Mouse (Mus musculus): Measurements from ENCODE around the gene Eml4.

GRCm38 (mm10) chr17:83367387-83367786, 16.7 kb downstream of the Eml4 start:
- TF ChIP-seq CTCF (IDR thresholded peaks at IDR 0.05; ENCODE audit: extremely low read depth, insufficient read depth, low read length) (no peak), POLR2A (IDR thresholded peaks at IDR 0.05; ENCODE audit: extremely low read depth, insufficient read depth, low read length) (no peak)

Data from cortical plate, adult 2 months (tissue).